Mouse (Mus musculus) embryonic facial prominence, embryonic 14.5 days (tissue): ENCODE measurements around the gene Nppa. TPM values are rescaled to one million over a fixed set of nuclear protein-coding genes. Genes with fewer than 3 reads are reported as not detected.
A peak's percentile ranks its signal among the peaks of the same experiment; 100 is the strongest.
"Not testable (repeated sequence)": the region's sequence is repeated elsewhere in the genome, so short reads cannot be mapped to it uniquely, and the experiment has no call there.

Experiments used
- ATAC-seq: fragments of 200-750 bp; cut with Nextera tagmentation; 2 replicates; pipeline ENCODE4 v1.8.0; 2017; ENCODE audit warnings: low read depth, moderate number of reproducible peaks, moderate TSS enrichment
- DNase-seq: peaks from one replicate; pipeline ENCODE4 v3.0.0-alpha.2; 2015; ENCODE audit warnings: low spot score
- H3K27ac ChIP-seq: fragments of 300-500 bp; sonication (generic); replicated peaks from 2 replicates; pipeline ENCODE4 v1.5.1; 2014; ENCODE audit warnings: low read depth, mild to moderate bottlenecking, low read length, moderate library complexity
- H3K27me3 ChIP-seq: fragments of 300-500 bp; sonication (generic); replicated peaks from 2 replicates; pipeline ENCODE4 v1.6.1; 2014; ENCODE audit warnings: low read length; ENCODE audit not compliant: control insufficient read depth, insufficient read depth
- H3K36me3 ChIP-seq: fragments of 300-500 bp; sonication (generic); 2 replicates; pipeline ENCODE4 v1.6.1; 2014; ENCODE audit warnings: low read length, mixed read lengths; ENCODE audit not compliant: control insufficient read depth, insufficient read depth
- H3K4me1 ChIP-seq: fragments of 300-500 bp; sonication (generic); 2 replicates; pipeline ENCODE4 v1.6.1; 2014; ENCODE audit warnings: antibody characterized with exemption, low read length; ENCODE audit not compliant: control insufficient read depth, insufficient read depth
- H3K4me2 ChIP-seq: fragments of 300-500 bp; sonication (generic); 2 replicates; pipeline ENCODE4 v1.6.1; 2014; ENCODE audit warnings: low read depth, mild to moderate bottlenecking, low read length, moderate library complexity, mixed read lengths
- H3K4me3 ChIP-seq: fragments of 300-500 bp; sonication (generic); 2 replicates; pipeline ENCODE4 v1.5.1; 2014; ENCODE audit warnings: low read depth, mild to moderate bottlenecking, low read length
- H3K9ac ChIP-seq: fragments of 300-500 bp; sonication (generic); 2 replicates; pipeline ENCODE4 v1.6.1; 2014; ENCODE audit warnings: low read depth, mild to moderate bottlenecking, low read length, moderate library complexity, mixed read lengths
- H3K9me3 ChIP-seq: fragments of 300-500 bp; sonication (generic); 2 replicates; pipeline ENCODE4 v1.6.1; 2016; ENCODE audit warnings: low read length; ENCODE audit not compliant: control insufficient read depth
- WGBS: fragments of 180-500 bp; shearing (Covaris S2); extraction: QIAGEN DNeasy Blood & Tissue Kit; methylation state at CpG from one replicate; pipeline ENCODE4 v1.1.7; 2014; 5-methylcytosine and 5-hydroxymethylcytosine counted together
- polyA plus RNA-seq: library from polyadenylated mRNA; unstranded; fragments of >200 nt; fragmentation: Nextera tagmentation; extraction: Ambion mirVana; gene quantifications from 2 replicates; pipeline ENCODE4 v1.2.1, GENCODE M21; 2014

Nppa gene
- polyA plus RNA-seq, 1 experiment from 2014 or later: not detected

DNA sequence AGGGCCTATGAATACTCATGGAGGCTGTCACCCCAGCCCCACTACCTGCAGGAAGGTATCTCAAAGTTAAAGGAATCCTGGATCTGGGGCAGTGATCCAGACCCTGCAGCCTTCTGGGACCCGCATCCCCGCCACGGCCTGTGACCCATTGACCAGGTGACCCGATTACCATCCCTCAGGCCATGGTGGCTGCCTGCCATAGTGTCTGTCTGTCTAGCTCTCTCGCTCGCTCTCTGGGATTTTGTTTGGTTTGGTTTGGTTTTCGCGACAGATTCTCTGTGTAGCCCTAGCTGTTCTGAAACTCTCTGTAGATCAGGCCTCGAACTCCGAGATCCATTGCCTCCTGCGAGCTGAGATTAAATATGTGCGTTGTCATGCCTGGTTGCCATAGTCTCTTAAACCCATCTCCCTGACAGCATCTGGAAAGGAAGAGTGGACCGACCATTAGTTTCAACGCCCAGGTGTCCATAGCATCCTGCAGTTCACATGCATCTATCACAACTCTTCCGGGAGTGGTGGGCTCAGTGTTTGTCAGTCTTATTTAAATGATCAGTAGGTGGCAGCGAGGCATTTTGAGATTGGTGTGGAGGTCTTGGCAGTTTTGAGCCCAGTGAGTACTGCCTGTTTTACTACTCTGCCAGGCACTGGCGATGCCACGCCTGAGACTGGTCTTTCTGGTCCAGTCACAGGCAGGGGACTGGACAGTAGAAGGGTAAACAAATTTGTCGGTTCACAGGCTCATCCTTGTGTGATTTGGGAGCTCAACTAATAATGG is 38.9 kb downstream of the Nppa start:
- peaks cover 27% of the 10 kb centered on the region for H3K36me3 ChIP-seq
- H3K4me2 ChIP-seq: peak overlapping the region; percentile 95
- peak overlapping the region; percentile 87 for H3K4me3 ChIP-seq
- 19% methylated on average over 19 of the region's 19 CpGs for WGBS
- peak; percentile 17 for DNase-seq
- H3K9me3 ChIP-seq: no peaks in the 10 kb centered on the region
- no peaks in the 10 kb centered on the region for H3K27me3 ChIP-seq
- H3K9ac ChIP-seq: peak overlapping the region; percentile 80
- no peak for ATAC-seq
- peak overlapping the region; percentile 83 for H3K27ac ChIP-seq
- peaks cover 33% of the 10 kb centered on the region for H3K4me1 ChIP-seq

DNA sequence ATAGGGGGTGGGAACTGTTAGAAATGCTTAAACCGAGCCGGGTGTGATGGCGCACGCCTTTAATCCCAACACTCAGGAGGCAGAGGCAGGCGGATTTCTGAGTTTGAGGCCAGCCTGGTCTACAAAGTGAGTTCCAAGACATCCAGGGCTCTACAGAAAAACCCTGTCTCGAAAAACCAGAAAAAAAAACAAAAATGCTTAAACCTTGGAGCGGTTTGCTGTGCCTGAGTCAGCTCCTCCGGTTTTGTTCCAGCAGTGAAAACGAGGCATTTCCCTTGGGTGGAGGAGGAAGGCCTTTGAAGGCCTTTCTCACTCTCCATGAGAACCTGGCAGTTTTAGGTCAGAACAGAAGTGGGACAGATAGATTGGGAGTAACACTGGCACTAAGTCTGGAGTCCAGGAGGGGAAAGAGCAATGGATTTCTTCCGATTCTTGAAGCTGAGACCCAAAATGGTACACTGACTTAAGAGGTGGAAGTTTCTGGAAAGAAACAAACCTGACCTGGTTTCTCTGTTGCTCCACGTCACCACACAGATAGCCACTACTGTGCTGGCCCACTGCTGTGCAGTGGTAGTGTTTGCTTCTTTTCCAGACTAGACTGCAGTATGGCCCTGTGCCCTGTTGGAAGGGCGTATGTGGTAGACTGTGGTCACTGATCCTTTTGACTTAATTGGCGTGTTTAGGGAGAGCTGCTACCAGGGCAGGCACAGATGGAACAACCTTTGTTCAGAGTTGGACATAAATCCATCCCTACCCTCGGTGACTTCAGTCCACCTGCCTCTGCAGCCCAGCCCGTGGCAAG is 39.7 kb downstream of the Nppa start:
- H3K36me3 ChIP-seq: peaks cover 27% of the 10 kb centered on the region
- 68% methylated on average over 15 of the region's 15 CpGs for WGBS
- H3K27me3 ChIP-seq: no peaks in the 10 kb centered on the region
- peak overlapping the region; percentile 80; the same call in 1 of the 2 replicates for H3K9ac ChIP-seq
- no peaks in the 10 kb centered on the region for H3K9me3 ChIP-seq
- ATAC-seq: no peak
- DNase-seq: peak; percentile 25
- peak overlapping the region; percentile 83 for H3K27ac ChIP-seq
- peaks cover 33% of the 10 kb centered on the region for H3K4me1 ChIP-seq
- H3K4me2 ChIP-seq: peak overlapping the region; percentile 95
- H3K4me3 ChIP-seq: peak overlapping the region; percentile 87

DNA sequence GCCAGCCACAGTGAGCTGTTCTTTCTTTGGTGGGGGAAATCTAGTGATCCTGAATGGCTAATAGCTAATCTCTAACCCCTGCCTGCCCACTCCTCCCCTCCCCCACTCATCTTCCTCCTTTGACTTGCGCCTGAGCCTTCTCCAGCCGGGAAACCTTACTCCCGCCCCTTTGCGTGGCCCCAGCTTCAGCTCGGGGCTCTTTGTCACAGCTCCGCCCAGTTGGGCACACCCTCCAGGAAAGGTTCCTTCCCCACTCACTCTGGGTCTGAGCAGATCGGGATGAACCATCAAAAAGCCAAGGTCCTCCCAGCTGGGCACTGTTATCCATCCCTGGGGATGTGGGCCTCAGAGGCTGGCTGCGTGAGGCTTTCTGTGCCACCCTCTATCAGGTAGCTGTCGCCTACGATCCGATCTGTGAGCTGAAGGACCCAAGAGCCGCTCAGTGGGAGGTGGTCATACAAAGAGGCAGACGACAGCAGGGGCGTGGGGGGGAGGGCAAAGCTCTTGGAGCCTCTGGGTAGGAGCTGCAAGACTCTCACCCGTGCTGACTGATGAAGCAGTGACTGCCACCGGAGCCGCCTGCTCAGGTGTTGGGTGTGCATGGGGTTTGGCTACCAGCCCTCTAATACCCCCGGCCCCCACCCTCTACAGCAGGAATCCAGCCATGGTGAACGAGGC is 40.5 kb downstream of the Nppa start:
- no peaks in the 10 kb centered on the region for H3K9me3 ChIP-seq
- H3K27me3 ChIP-seq: no peaks in the 10 kb centered on the region
- H3K36me3 ChIP-seq: peaks cover 32% of the 10 kb centered on the region
- peak overlapping the region; percentile 87 for H3K4me3 ChIP-seq
- H3K4me1 ChIP-seq: peaks cover 33% of the 10 kb centered on the region
- H3K9ac ChIP-seq: peak overlapping the region; percentile 80
- DNase-seq (peak; percentile 91), ATAC-seq (peak; percentile 54)
- peak overlapping the region; percentile 83 for H3K27ac ChIP-seq
- WGBS: 0% methylated on average over 18 of the region's 19 CpGs
- peak overlapping the region; percentile 95 for H3K4me2 ChIP-seq

DNA sequence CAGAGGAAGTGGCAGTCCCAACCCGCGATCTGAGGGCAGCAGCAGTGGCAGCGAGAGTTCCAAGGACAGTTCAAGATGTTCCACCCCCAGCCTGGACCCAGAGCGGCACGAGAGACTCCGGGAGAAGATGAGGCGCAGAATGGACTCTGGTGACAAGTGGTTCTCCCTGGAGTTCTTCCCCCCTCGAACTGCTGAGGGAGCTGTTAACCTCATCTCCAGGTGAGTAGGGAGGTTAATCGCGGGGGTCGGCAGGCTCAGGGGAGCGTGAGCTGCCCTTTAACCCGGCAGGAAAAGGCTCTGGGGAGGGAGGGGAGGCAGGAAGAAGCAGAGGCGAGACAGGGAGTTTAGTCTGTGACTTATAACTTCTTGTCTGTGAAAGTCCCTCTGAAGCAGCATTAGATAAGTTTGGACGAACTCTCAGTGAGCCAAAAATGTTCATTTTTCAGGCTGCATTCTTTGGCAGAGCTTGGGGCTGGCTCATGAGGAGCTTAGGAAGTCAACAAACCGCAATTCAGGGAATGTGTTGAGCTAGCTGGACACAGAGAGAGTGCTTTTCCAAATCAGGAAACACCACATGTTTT is 41.2 kb downstream of the Nppa start:
- Histone ChIP-seq H3K9ac (peak overlapping the region; percentile 80), H3K4me1 (peaks cover 33% of the 10 kb centered on the region), H3K4me2 (peak overlapping the region; percentile 95), H3K27me3 (no peaks in the 10 kb centered on the region), H3K9me3 (no peaks in the 10 kb centered on the region), H3K4me3 (peak overlapping the region; percentile 87), H3K27ac (peak overlapping the region; percentile 83), H3K36me3 (peaks cover 32% of the 10 kb centered on the region)
- DNase-seq (peak; percentile 84), ATAC-seq (no peak)
- 2% methylated on average over 16 of the region's 16 CpGs for WGBS

DNA sequence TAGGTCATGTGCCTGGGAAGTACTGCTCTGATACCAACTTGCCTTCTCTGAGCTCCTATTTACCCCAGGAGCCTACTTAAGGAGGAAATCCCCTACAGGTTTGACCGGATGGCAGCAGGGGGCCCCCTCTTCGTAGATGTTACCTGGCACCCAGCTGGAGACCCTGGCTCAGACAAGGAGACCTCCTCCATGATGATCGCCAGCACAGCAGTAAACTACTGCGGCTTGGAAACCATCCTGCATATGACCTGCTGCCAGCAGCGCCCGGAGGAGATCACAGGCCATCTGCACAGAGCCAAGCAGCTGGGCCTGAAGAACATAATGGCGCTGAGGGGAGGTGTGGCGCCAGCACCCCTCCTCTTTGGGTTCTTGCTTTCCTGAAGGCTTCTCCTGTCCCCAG is 42.8 kb downstream of the Nppa start:
- H3K4me3 ChIP-seq, ATAC-seq, H3K9me3 ChIP-seq, H3K27me3 ChIP-seq, H3K9ac ChIP-seq, DNase-seq, H3K4me2 ChIP-seq, H3K27ac ChIP-seq: not testable (repeated sequence)
- H3K4me1 ChIP-seq: peaks cover 27% of the 10 kb centered on the region
- 89% methylated on average over 4 of the region's 8 CpGs for WGBS
- peaks cover 46% of the 10 kb centered on the region for H3K36me3 ChIP-seq

DNA sequence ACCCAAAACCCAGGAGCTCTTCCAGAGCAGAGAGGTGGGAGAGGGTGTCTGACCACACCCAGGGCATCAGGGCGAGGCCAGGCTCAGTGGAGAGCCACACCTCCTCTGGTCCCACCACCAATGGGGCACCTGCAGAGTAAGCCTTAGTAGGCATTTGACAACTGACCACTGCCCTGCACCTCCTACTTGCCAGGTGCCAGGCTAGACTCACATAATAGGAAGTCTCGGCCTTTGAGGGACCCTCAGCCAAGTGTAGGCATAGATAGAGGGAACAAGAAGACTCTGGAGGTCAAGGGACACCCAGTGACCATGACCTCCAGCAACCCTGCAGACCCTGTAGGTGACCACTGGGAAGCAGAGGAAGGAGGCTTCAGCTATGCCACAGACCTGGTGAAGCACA is 43.6 kb downstream of the Nppa start:
- H3K9ac ChIP-seq: no peak overlapping the region
- no peak overlapping the region for H3K27ac ChIP-seq
- no peaks in the 10 kb centered on the region for H3K9me3 ChIP-seq
- WGBS: 79% methylated on average over 2 of the region's 2 CpGs
- H3K36me3 ChIP-seq: peaks cover 54% of the 10 kb centered on the region
- no peak for DNase-seq
- peaks cover 27% of the 10 kb centered on the region for H3K4me1 ChIP-seq
- no peak overlapping the region for H3K4me2 ChIP-seq
- H3K27me3 ChIP-seq: no peaks in the 10 kb centered on the region
- no peak for ATAC-seq
- no peak overlapping the region for H3K4me3 ChIP-seq

DNA sequence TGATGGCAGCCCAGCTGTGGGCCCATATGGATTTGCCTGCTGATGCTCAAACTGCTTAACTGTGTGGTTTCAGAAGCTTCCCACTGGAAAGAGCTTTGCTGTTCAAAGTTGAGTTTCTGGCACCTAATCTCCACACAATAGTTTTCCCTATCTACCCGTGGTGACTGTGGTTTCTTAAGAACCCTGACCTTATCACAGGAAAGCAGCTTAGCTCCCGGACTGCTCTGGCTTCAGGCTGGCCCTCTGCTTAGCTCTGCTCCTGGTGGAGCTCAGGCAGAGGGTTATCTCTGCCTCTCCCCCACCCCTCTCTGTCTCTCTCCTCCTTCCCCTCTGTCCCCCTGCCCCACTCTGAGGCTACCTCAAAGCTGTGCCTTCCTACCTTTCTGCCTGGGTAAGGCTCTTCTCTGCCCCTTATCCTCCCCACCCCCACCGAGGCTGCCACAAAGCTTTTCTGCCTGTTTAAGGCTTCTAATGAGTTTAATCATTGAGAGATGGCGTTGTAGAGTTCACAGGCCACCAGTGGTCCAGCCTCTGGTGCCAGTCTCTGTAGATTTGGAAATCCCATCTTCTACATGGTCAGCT is 46.0 kb downstream of the Nppa start:
- no peak overlapping the region for H3K27ac ChIP-seq
- no peak overlapping the region for H3K4me2 ChIP-seq
- H3K27me3 ChIP-seq: no peaks in the 10 kb centered on the region
- H3K9ac ChIP-seq: no peak overlapping the region
- WGBS: 67% methylated on average over 4 of the region's 4 CpGs
- DNase-seq (no peak), ATAC-seq (no peak)
- peaks cover 10% of the 10 kb centered on the region; the same call in 1 of the 2 replicates for H3K4me1 ChIP-seq
- H3K36me3 ChIP-seq: peaks cover 78% of the 10 kb centered on the region
- no peak overlapping the region for H3K4me3 ChIP-seq
- H3K9me3 ChIP-seq: no peaks in the 10 kb centered on the region

DNA sequence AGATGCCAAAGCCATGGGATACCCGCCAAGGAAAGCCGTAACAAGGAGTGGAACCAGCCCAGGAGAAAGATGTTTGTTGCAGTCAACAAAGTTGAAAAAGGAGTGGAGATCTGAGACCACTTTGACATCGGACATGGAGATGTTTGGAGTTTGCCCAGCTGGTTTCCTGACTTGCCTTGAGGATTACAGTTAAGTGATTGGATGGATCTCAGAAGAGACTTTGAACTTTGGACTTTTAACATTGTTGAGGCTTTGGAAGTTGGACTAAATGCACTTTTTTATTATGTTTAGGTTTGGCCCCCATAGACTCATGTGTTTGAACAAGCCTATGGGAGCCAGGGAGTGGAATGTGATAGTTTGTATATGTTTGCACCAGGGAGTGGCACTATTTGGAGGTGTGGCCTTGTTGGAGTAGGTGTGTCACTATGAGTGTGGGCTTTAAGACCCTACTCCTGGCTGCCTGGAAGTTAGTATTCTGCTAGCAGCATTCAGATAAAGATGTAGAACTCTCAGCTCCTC is 49.9 kb downstream of the Nppa start:
- not testable (repeated sequence) for H3K4me1 ChIP-seq, H3K27ac ChIP-seq, H3K27me3 ChIP-seq, H3K9me3 ChIP-seq, H3K4me3 ChIP-seq, ATAC-seq, H3K9ac ChIP-seq, DNase-seq, H3K4me2 ChIP-seq
- H3K36me3 ChIP-seq: peaks cover 95% of the 10 kb centered on the region
- 95% methylated on average over 3 of the region's 3 CpGs for WGBS
